Mouse (Mus musculus): ENCODE measurements at regions not wholly inside any gene's neighbourhood (a gene's known extent, or its start where the extent isn't known, plus 50 kb on each side); places are given as distances from the start of the nearest gene placed in this dataset.

DNA sequence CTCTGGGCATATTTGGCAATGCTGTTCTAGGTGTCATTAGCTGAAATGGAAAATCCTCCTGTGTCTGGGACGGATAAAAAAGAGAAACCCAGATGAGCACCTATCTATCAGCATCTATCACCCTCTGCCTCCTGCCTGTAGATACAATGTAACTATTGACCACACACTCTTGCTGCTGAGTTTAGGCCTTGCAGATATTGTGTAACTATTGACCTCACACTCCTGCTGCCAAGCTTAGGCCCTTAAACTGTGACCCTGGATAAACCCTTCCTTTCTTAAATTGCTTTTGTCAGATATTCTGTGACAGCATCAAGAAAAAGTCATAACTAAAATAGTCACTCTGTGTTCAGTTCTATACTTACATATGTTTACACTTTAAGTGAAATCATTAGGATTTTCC lies 81.9 kb upstream of the Nrp1 start:
- DNase-seq (ENCODE audit: low read depth in 2 of 2, low spot score in 2 of 2): no peak

GRCm38 (mm10) chr8:128282802-128283201 lies 75.6 kb upstream of the Nrp1 start:
- DNase-seq (ENCODE audit: low read depth in 2 of 2, low spot score in 2 of 2): no peak

- no peak for DNase-seq (ENCODE audit: low read depth in 2 of 2, low spot score in 2 of 2)
Measured at GRCm38 (mm10) chr8:128283365-128283764, 75.0 kb upstream of the Nrp1 start.

- no peak for DNase-seq (ENCODE audit: low read depth in 2 of 2, low spot score in 2 of 2)
Measured at GRCm38 (mm10) chr8:128284816-128285215, 73.6 kb upstream of the Nrp1 start.

GRCm38 (mm10) chr8:128290076-128290475 lies 68.3 kb upstream of the Nrp1 start:
- DNase-seq (ENCODE audit: low read depth in 2 of 2, low spot score in 2 of 2): no peak

DNA sequence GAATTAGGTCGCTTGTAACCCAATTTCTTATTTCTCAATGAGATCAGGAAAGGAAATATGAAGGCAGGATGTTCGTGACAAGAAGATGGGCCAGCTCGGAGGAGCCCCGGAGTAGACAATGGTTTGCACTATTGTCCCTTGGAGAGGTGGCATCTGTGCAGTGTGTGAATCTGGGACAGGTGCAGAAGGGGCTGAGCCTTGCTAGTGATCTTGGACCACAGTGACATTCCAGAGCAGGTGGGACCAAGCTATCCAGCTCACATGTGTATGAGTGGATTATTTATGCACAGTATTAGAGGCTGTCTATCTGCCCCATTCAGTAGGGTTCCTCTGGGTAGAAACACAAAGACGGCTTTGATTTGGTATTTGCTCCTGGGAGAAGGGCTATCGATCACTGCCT lies 66.0 kb upstream of the Nrp1 start:
- no peak for DNase-seq (ENCODE audit: low read depth in 2 of 2, low spot score in 2 of 2)

DNA sequence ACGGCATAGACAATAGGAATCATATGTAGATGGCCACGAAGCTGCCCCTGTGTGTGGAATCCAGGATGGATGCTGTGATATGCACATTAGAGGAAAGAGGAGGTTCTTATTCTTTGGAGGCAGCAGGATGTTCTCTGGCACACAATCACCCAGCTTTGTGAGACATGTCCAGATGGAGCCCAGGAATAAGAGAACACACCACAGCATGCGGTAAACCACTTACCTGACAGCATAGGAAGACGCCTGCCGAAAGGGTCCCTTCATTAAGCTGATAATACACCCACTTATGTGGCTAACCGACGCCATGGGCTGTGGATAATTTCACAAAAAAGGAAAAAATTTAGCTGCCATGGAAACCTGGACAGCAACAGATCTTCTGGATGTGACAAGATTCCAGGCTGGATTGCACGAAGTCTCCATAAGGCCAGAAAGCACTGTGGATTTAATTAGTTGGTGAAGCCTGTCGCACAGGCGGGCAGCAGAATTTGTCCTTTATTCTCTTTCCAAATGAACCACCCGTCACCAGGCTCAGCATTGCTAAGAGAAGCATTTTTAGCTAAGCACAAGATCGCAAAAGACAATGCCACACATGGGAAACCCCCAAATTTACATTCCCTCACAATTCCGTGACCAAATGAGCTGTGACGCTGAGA lies 61.5 kb upstream of the Nrp1 start:
- DNase-seq (ENCODE audit: low read depth in 2 of 2, low spot score in 2 of 2): no peak

GRCm38 (mm10) chr8:128302322-128302721 lies 56.1 kb upstream of the Nrp1 start:
- no peak for DNase-seq (ENCODE audit: low read depth in 2 of 2, low spot score in 2 of 2)

Data from CD8-positive naive resting alpha-beta T cell, adult 2 months (primary cell).